Mouse (Mus musculus) fat pad, adult 2 months (tissue): Measurements from ENCODE around the gene Cd302.

Source experiments
- DNase-seq: peaks from one replicate; pipeline ENCODE4 v3.0.0-alpha.2; 2011; ENCODE audit warnings: low read depth, low spot score; ENCODE audit errors: extremely low read depth

Gene Cd302

DNA sequence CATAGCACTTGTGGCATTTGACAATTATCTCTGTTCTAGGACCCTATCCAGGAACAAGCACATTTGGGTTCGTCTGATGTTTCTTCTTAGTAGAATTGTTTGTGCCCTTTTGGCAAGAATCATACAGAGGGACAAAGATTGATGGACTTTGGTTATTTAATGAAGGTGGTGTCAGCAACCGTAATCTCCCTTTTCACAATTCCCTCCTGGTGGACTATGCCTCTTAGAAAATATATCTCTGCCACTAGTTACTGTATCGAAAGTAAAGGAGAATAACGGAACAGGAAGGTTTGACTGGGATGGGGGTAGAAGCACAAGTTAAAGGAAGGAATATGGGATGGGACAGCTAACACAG is at the start of gene Cd302:
Gene Cd302 (minus strand): TSS at position 22 of the 355 bp plus-strand sequence.
- DNase-seq, result no peak

DNA sequence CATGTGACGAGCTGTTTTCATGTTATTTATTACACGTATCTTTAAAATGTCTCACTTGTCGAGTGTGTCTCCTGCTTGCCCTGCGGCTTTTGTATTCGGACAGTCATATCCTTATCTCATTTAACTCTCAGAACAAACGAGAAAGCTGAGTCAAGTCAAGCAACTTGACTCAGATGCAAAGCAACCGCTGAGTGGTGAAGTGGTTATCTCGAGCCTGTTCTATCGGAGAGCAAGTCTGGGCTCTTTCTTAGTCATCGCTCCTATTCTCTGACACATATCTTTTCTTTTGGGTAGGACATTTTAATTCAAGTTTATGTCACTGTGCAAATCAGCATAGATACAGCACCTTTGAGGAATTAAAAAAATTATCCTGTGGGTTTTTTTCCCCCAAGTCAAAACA is 44.4 kb upstream of the Cd302 start:
- DNase-seq, result no peak

DNA sequence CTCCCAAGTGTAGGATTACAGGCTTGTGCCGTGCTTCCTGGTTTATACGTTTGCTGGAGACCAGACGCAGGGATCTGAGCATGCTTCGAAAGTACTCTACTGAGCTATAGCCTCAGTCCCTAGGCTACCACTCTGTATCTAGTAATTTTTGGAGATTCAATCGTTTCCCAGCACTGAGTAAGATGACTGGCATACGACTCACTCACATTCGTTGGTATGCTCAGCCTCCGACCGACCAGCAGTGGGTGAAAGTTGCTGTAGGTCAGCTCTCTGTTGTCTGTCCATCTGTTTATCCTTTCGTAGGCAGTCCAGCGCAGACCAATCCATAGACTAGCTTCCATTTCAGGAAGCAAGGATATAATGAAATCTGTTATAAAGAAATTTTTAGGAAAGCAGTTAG is 43.3 kb upstream of the Cd302 start:
- no peak for DNase-seq

DNA sequence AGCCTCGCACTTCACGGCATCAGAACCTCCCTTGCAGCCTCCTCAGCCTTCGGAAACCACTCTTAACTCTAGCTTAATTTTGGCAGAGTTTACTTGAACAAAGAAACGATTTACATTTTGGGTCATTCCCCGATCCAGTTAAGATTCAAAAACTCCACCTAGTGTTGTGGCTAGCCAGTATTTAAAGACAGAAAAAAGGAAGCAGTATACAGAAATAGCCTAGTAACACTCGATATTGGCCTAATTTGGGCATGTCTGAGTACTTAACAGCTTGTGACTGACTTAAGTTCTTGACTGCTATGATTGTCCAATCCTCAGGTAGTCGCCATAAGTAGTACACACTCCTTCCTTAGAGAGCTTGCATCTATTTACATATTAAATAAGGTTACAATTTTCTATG is 42.7 kb upstream of the Cd302 start:
- no peak for DNase-seq

DNA sequence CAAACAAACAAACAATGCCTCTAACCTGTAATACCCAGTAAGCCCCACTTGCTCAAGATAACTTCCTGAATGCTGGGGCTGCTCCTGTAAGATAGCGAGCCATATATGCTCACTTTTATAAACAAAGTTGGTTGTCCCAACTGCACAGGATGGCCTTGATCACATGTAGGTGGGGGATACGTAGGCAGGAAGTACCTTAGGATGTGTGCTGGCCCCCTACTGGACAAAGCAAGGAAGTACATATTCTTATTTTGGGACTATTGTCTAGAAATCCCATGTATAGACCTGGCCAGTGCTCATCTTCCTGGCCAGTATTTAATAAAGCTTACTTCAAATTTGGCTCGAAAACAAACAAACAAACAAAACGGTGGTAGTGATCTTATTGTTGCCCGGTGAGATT is 39.1 kb upstream of the Cd302 start:
- no peak for DNase-seq

DNA sequence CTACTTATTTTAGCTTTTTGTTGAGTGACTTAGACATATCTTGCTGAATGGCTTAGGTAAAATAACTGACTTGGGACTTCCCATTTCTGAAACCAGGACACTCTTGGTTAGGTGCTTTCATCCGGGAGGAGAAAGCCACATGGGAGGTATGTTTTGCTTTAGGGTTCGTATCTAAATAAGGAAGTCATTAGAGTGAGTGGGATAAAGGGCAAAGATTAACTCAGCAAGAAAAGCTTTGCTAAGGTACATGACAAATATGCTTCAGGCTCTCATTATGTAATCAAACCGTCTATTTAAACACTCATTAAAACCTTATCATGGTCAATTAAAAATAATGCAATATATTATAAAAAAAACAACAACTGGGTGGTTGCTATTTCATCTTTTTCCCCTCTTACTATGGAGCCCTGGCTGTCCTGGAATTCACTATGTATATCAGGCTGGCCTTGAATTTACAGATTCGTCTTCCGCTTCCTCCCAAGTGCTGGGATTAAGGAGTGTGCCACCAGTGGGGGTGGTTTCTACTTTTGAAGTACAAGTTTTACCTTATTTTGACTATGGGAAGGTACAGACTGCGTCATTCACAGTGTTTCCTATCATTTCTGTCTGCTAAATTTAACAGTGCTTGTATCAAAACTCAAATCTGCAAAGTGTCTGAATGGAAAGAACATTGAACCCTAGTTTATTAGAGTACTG is 37.9 kb upstream of the Cd302 start:
- peak; percentile 59 for DNase-seq

DNA sequence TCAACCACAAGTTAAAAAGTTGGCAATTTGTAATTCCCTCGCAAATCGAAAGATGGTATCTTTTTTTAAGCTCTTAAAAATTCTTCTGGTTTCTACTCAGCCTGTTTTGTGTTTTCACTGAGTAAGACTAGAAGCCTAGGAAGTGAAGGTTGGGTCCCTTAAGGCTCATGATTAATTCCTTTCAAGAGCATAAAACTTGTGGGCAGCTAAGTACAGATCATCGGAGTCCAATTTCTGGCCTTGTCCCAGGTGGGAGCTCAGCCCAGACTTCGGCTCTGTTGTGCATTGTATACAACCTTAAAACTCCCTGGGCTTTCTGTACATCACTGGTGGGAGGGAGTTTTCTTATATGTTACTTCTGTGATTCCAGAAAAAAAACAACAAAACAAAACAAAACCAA is 19.5 kb upstream of the Cd302 start:
- peak; percentile 28 for DNase-seq

DNA sequence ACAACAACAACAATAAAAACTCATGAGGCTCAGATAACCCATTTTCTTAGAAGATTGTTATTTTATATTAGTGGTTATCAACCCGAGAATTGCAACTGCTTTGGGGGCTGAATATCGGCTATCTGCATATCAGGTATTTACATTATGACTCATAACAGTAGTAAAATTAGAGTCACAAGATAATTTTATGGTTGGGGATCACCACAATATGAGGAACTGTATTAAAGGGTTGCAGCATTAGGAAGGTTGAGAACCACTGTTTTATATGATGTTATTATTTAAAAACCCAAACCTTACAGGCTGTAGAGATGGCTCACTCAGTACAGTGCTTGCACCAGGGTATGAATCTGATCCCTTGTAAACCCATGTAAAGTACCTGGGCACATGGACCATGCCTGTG is 15.0 kb upstream of the Cd302 start:
- DNase-seq, result no peak

DNA sequence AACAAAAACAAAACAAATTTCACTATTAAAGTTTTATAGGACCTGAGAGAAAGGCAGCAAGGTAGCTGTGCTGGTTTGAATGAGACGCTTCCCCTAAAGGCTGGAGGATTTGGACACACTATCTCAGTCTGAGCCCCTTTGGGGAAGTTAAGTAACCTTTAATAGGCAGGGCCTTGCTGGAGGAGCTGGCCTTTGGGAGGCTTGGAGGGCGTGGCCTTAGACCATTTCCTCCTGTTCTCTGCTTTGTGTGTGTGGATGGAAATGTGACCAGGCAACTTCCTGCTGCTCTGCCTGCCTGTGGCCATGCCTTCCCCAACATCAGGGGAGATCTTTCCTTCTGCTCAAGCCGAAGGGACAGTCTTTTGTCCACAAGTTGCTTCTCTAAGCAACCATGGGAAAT is 14.0 kb upstream of the Cd302 start:
- DNase-seq, result no peak

DNA sequence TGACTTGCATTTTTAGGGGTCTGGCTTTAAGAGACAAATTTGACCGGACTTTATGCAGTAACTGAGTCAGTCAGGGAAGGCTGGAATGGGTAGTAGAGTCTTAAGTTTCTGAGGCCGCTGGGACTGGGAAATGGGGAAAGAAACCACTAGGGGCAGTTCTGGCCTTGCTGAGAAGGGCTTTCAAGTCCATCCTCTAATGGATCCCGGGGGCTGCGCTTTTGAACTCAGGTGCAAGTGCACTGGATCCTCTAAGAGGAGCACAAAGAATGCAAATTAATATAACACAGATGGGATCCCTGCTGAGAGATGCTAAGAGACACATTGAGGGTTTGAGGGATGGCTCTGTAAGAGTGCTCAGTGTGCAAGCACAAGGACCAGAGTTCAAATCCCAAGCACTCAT is 7.1 kb upstream of the Cd302 start:
- DNase-seq, result no peak

DNA sequence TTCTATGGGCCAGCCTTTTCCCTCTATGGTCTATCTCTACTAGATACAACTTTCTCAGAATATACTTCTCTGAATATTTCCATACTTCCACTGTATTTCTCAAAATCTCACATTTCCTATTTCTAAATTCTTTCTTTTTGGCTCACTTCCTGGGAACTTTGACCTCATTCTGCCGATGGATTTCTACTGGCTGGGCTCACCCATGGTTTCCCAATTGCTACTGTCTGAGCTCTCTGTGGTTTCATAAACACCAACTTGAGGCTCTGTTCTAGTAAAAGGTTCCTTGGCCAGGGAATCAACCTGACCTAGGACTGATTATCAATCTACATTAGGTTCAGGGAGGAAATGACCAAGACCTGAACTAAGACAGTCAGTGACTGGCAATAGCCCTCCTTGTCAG is 5.2 kb upstream of the Cd302 start:
- no peak for DNase-seq

DNA sequence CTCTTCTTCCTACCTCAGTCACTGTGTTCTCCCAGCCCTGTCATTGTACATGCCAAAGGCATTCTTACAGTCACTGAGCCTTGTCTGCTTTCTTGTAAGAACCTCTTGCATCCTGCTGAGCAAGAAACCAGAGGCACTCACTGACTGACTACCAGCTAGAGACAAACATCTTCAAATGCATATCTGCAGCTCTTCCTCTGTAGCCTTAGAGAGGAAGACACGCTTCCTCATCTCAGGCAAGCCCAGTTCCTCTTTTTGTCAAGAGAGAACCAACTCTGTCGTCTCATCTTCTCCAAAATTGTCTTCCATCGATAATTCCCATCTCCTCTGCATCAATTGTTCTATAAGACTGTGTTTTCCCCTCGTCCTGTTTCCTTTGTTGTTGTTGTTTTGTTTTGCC is 4.3 kb upstream of the Cd302 start:
- no peak for DNase-seq

DNA sequence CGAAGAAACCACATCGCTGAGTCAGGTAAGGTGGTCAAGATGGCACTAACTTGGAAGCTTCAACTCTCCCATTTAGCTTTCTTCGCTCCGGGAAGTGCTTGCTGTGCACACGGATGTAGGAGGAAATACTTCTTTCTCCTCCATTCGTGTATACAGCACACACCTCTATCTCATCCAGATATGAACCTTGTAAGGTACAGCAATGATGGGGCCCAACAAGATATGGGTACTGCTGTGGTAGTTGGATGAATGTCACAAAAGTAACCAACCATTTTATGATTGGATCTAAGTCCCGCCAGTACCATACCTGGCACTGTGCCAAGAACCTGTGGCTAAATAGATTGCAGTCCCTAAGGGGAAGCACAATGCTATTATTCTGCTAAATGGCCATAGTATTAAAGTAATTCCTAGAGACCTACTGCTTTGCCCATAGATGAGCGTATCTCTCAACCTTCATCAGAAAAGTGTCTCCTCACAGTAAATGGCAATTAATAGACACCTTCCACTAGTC is 874 bp upstream of the Cd302 start:
- no peak for DNase-seq

DNA sequence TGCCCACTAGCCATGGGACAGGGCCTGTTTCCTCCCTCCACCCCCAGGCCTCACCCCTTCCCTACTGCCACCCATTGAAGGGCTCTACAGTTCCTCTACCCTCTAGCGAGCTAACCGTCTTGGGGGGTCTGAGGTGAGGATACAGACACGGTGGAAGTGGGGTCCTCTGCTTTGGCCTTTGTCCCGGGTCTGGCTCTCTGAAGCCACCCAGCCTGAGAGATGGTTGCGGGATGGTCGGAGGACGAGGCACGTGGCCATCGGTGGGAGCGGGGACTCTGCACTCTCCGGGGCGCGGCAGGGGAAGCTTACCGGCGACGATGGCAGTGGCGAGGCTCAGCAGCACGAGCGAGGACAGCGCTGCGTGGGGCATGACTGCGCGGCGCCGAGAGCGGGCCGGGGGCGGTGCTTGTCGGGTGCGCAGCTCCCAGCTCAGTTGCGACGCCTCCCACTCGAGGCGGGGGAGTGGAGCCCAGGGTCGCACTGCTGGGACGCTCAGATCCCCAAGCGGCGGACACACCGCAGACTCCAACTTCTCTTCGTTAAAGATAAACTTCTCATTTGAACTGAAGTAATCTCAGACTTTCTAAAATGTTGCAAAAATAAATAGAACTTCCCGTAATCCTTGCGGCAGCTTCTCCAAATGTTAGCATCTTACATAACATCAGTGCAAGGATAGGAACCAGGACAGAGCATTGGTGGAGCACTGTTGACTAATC is 379 bp downstream of the Cd302 start:
- DNase-seq, result no peak

DNA sequence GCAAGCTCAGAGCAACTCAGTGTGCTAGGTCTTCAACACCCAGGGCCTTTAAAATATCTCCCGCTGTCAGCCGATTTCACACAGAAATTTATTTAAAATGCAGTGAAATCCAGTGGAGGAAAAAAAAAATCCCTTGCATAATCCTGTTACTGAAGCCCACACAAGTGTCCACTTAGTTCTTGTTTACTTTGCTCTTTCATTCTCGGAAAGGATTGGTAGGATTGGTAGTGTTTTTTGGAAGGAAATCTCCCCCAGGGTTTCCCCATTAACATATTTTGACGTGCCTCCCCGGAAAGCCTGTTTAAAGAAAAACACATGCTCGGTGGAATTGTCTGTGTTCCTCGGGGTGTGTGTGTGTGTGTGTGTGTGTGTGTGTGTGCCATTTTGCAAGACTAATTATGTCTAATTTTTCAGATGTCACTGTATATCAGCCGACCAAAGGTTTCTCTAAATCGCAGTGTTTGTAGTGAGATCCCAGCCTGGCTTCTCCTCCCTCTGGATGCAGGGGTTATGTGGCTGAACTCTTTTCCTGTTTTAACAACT is 1.0 kb downstream of the Cd302 start:
- no peak for DNase-seq

DNA sequence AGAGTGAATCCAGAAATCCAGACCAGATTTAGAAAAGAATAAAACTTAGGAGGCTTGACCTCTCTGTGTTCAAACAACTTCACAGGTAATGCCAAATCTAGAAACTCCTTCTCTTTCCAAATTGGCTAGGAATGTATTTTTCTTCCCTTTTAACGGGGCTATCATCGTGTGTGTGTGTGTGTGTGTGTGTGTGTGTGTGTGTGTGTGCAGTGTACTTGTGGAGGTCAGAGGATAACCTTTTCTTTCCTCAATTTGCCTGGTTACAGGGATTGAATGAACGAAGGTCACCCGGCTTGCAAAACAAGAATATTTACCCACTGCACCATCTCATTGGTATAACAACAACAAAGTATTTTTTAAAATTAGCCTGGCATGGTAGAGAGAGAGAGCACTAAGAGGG is 1.7 kb downstream of the Cd302 start:
- DNase-seq, result no peak

DNA sequence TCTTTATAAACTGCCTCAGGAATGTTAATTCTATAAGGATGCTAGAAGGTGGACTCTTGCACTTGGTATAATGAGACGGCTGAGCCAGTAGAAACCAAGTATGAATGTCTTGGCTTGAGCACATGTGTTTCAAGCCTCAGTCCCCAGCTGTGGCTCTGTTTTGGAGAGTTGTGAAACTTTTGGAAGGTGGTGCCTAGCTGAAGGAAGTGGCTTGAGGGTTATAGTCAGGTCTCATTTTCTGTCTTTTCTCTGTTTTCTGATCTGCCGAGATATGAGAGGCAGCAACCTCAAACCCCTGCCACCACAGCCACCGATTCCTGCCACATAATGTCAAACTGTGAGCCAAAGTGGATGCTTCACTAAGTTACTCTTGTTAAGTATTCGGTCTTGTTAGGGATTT is 5.7 kb downstream of the Cd302 start:
- DNase-seq, result no peak

DNA sequence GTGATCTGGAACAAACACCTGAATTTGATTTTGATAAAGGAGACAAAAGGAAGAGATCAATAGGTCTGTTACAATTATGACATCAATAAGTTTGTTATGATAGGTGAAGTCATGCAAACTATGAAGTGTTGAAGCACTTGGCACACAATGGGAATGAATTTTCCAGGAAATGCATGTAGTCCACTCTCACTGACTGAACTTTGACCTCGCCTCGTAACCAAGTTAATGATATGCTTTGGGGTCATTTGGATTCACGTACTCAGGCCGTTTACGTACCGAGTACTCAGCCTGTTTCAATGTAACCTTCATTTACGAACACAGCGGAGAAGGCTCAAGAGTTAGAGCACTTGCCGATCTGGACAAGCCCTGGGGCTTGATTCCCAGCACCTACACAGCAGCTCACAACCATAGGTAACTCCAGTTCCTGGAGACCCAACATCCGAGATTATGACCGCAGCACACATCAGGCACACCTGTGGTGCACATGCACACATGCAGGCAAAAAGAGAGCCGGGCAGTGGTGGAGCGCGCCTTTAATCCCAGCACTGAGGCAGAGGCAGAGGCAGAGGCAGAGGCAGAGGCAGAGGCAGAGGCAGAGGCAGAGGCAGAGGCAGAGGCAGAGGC is 14.3 kb downstream of the Cd302 start:
- no peak for DNase-seq

DNA sequence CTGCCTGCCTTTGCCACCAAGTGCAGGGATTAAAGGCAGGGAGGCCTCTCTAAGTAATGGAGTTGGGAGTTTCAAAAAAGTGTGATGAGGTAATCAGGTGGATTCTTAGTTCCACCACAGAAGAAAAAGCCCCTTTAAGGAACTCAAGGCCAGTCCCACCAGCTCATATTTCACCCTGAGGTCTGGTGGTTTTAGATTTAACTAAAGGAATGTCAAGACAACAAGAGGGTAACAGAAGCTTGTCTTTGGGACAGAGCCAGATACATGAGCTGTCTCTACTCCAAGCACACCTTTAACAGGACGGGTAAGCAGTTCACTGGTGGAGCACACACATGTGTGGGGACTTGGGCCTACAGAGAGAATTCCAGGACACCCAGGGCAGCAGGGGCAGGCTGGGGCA is 16.7 kb downstream of the Cd302 start:
- DNase-seq, result no peak

DNA sequence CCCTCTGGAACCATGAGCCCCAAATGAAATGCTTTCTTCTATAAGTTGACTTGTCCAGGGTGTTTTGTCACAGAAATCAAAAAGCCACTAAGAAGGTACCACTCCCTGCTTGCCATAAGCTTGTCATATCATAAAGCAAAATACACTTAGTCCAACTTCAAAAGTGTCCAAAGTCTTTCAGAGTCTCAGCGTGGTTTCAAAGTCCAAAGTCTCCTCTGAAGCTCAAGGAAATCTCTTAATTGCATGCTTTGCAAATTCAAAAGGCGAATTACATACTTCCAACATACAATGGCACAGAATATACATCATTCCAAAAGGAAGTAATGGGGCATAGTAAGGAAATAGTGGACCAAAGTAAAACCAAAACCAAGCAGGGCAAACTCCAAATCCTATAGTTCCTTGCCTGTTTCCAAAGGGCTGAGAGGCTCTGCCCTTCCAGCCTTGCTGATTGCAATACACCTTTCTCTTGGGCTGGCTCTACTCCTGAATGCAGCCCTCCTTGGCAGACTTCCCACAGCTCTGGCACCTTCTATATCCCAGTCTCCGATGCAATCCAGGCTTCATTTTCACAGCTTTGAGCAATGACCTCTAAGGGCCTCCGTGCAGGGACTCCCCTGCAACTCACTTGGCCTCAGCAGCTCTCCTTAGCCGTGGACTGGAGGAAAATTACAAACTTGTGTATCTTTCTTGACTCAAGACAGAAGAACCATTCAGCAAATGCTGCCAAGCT is 23.5 kb downstream of the Cd302 start:
- no peak for DNase-seq

DNA sequence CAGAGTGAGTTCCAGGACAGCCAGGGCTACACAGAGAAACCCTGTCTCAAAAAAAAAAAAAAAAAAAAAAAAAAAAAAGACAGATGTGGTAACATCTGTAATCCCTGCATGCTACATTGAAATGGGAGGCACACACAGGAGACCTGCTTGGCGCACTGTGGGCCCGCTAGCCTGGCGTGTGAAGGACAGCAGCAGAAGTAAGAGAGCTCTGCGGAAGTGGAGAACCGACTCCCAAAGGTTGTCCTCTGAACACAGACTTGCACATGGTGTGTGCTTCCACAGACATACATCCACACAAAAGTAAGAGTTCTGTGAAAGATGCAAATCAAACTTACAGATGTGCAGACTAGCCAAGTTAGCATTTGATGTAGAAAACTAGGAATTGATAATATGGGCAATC is 25.1 kb downstream of the Cd302 start:
- no peak for DNase-seq
